Mouse (Mus musculus): ENCODE measurements around the gene Cox6b2. TPM values are rescaled to one million over a fixed set of nuclear protein-coding genes. Genes with fewer than 3 reads are reported as not detected.
"Not testable (repeated sequence)": the region's sequence is repeated elsewhere in the genome, so short reads cannot be mapped to it uniquely, and the experiment has no call there.

Cox6b2 gene
- 9.4 and 10.6 TPM in 2 replicates for total RNA-seq (2021)
- long read RNA-seq = 0 reads

GRCm38 (mm10) chr7:4752821-4753570 is at the start of gene Cox6b2:
TSS of gene Cox6b2 (minus strand) at chr7:4753094.
- DNase-seq = peak; percentile 71

GRCm38 (mm10) chr7:4802247-4802646 is 49.4 kb upstream of the Cox6b2 start:
- no peak for DNase-seq

- DNase-seq = no peak
Observed at GRCm38 (mm10) chr7:4795767-4796433, 43.0 kb upstream of the Cox6b2 start.

- DNase-seq = no peak
Observed at GRCm38 (mm10) chr7:4794631-4795168, 41.8 kb upstream of the Cox6b2 start.

GRCm38 (mm10) chr7:4793674-4794073 is 40.8 kb upstream of the Cox6b2 start:
- DNase-seq = no peak

- DNase-seq = not testable (repeated sequence)
Observed at GRCm38 (mm10) chr7:4793248-4793647, 40.4 kb upstream of the Cox6b2 start.

- peak; percentile 91 for DNase-seq
Observed at GRCm38 (mm10) chr7:4792278-4793212, 39.7 kb upstream of the Cox6b2 start, which contains the start of gene Rpl28. TSS of gene Rpl28 (plus strand) at chr7:4792874.

- DNase-seq = peak; percentile 74
Observed at GRCm38 (mm10) chr7:4789436-4789935, 36.6 kb upstream of the Cox6b2 start, which contains the start of gene Tmem238. TSS of gene Tmem238 (minus strand) at chr7:4789656.

- DNase-seq = peak; percentile 71
Observed at GRCm38 (mm10) chr7:4788499-4789435, 35.9 kb upstream of the Cox6b2 start.

GRCm38 (mm10) chr7:4783667-4784268 is 30.9 kb upstream of the Cox6b2 start:
- DNase-seq = no peak

- no peak for DNase-seq
Observed at GRCm38 (mm10) chr7:4782759-4783158, 29.9 kb upstream of the Cox6b2 start, which contains the start of the genes Il11 and Tmem190. TSS of gene Il11 (minus strand) at chr7:4782859. TSS of gene Tmem190 (plus strand) at chr7:4782937.

- no peak for DNase-seq
Observed at GRCm38 (mm10) chr7:4782130-4782529, 29.2 kb upstream of the Cox6b2 start.

GRCm38 (mm10) chr7:4779921-4780320 is 27.0 kb upstream of the Cox6b2 start:
- no peak for DNase-seq

- DNase-seq = no peak
Observed at GRCm38 (mm10) chr7:4777851-4778637, 25.1 kb upstream of the Cox6b2 start.

- DNase-seq = peak; percentile 59
Observed at GRCm38 (mm10) chr7:4776861-4777830, 24.3 kb upstream of the Cox6b2 start.

- DNase-seq = no peak
Observed at GRCm38 (mm10) chr7:4776131-4776530, 23.2 kb upstream of the Cox6b2 start.

- no peak for DNase-seq
Observed at GRCm38 (mm10) chr7:4771202-4771601, 18.3 kb upstream of the Cox6b2 start, which contains the start of gene Fam71e2. TSS of gene Fam71e2 (minus strand) at chr7:4771302.

Measured in adrenal gland, postnatal 25 days (tissue).